Mouse (Mus musculus): Measurements from ENCODE around the gene Mafg.
A peak's percentile ranks its signal among the peaks of the same experiment; 100 is the strongest.
"Not testable (repeated sequence)": the region's sequence is repeated elsewhere in the genome, so short reads cannot be mapped to it uniquely, and the experiment has no call there.

Mafg gene

GRCm38 (mm10) chr11:120633520-120634343, at the start of gene Mafg:
TSS of gene Mafg (minus strand) at chr11:120633600.
- peak; percentile 94 for DNase-seq

- DNase-seq = no peak
Measured at GRCm38 (mm10) chr11:120682683-120683082, 49.3 kb upstream of the Mafg start.

GRCm38 (mm10) chr11:120679909-120680308, 46.5 kb upstream of the Mafg start:
- no peak for DNase-seq

- no peak for DNase-seq
Measured at GRCm38 (mm10) chr11:120676951-120677350, 43.6 kb upstream of the Mafg start.

GRCm38 (mm10) chr11:120675875-120676274, 42.5 kb upstream of the Mafg start:
- not testable (repeated sequence) for DNase-seq

- DNase-seq = no peak
Measured at GRCm38 (mm10) chr11:120673594-120674122, 40.3 kb upstream of the Mafg start.

- peak; percentile 92 for DNase-seq
Measured at GRCm38 (mm10) chr11:120672687-120673593, 39.5 kb upstream of the Mafg start, which contains the start of gene Aspscr1. TSS of gene Aspscr1 (plus strand) at chr11:120672973.

- DNase-seq = no peak
Measured at GRCm38 (mm10) chr11:120666617-120667016, 33.2 kb upstream of the Mafg start.

GRCm38 (mm10) chr11:120665406-120665805, 32.0 kb upstream of the Mafg start:
- no peak for DNase-seq

GRCm38 (mm10) chr11:120663714-120664113, 30.3 kb upstream of the Mafg start:
- no peak for DNase-seq

GRCm38 (mm10) chr11:120662759-120663158, 29.4 kb upstream of the Mafg start:
- DNase-seq = no peak

- no peak for DNase-seq
Measured at GRCm38 (mm10) chr11:120661076-120661460, 27.7 kb upstream of the Mafg start, which contains the start of gene Notum. TSS of gene Notum (minus strand) at chr11:120661175.

- DNase-seq = no peak
Measured at GRCm38 (mm10) chr11:120660301-120661075, 27.1 kb upstream of the Mafg start.

- DNase-seq = no peak
Measured at GRCm38 (mm10) chr11:120659509-120660300, 26.3 kb upstream of the Mafg start.

GRCm38 (mm10) chr11:120658876-120659410, 25.5 kb upstream of the Mafg start:
- no peak for DNase-seq

GRCm38 (mm10) chr11:120657301-120657700, 23.9 kb upstream of the Mafg start:
- no peak for DNase-seq

- DNase-seq = no peak
Measured at GRCm38 (mm10) chr11:120654741-120655140, 21.3 kb upstream of the Mafg start.

GRCm38 (mm10) chr11:120651872-120652271, 18.5 kb upstream of the Mafg start:
- DNase-seq = no peak

GRCm38 (mm10) chr11:120648001-120648476, 14.6 kb upstream of the Mafg start, which contains the start of gene Myadml2:
TSS of gene Myadml2 (minus strand) at chr11:120648158.
- peak; percentile 71 for DNase-seq

- DNase-seq = no peak
Measured at GRCm38 (mm10) chr11:120647047-120647830, 13.8 kb upstream of the Mafg start.
